Mouse (Mus musculus) layer of hippocampus, postnatal 10 days (tissue): ENCODE measurements at regions not wholly inside any gene's neighbourhood (a gene's known extent, or its start where the extent isn't known, plus 50 kb on each side); places are given as distances from the start of the nearest gene placed in this dataset.

Source experiments
- DNase-seq, 2 experiments: peaks; one replicate each; pipeline ENCODE4 v3.0.0; 2021; ENCODE audit warnings: low spot score in 2 of 2

- no peak for DNase-seq
Measured at GRCm38 (mm10) chr14:99516703-99517102, 218.2 kb downstream of the Klf5 start.

DNA sequence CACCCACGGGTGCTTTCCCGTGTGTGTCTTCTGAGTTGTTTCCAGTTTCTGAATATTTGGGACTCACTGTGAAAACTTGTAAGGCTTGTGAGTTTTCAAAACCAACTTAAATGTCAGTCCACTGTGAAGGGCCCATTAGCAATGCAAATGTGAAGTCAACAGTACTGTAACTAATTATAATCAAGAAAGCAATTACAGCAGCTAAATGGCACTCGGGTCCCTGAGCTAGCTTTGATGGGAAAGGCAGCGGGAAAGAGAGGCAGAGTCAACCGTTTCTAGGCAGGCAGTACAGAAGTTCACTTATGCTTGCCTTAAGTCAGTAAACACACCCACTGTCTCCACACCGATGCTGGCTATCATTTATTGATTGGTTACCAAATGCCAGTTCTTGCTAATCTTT, 221.9 kb downstream of the Klf5 start:
- DNase-seq = no peak

- DNase-seq = no peak
Measured at GRCm38 (mm10) chr14:99521954-99522523, 223.5 kb downstream of the Klf5 start.

GRCm38 (mm10) chr14:99535781-99536180, 237.3 kb downstream of the Klf5 start:
- DNase-seq = no peak

DNA sequence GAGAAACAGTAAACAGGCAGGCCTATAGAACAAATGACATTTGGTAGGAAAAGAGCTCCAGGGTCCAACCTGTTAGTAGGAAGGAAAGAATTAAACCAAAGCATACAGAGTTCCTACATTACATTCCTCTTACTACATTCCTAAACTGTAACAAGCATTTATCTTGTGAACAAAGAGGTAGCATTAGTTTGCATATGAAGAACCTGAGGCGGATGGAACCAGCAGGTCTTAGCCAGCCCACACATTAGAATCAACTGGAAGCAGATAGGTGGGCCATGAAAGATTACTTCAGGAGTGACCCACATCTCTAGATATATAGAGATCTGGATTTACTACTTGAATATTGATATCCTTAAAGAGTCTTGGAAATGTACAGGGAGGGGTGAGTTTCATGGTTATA, 238.8 kb downstream of the Klf5 start:
- DNase-seq = no peak

- no peak for DNase-seq
Measured at GRCm38 (mm10) chr14:99541716-99542115, 243.2 kb downstream of the Klf5 start.

DNA sequence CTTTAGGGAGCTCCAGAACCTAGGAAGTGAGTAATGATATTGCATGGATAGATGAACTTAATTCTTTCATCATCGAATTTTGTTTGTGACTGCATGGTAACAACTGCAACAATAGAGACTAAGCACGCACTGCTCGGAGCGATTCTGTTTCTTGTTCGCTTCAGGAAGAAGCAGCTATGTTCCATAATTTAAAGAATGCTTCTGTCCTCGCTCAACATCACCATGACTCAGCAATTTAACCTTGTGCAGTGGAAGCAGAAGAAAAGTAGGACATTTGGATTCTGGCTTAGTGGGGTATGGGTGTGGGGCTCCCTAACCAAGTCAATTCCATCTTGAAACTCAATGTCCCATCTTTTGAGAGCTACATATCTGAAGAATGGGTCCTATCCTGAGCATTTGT, 249.4 kb downstream of the Klf5 start:
- no peak for DNase-seq

DNA sequence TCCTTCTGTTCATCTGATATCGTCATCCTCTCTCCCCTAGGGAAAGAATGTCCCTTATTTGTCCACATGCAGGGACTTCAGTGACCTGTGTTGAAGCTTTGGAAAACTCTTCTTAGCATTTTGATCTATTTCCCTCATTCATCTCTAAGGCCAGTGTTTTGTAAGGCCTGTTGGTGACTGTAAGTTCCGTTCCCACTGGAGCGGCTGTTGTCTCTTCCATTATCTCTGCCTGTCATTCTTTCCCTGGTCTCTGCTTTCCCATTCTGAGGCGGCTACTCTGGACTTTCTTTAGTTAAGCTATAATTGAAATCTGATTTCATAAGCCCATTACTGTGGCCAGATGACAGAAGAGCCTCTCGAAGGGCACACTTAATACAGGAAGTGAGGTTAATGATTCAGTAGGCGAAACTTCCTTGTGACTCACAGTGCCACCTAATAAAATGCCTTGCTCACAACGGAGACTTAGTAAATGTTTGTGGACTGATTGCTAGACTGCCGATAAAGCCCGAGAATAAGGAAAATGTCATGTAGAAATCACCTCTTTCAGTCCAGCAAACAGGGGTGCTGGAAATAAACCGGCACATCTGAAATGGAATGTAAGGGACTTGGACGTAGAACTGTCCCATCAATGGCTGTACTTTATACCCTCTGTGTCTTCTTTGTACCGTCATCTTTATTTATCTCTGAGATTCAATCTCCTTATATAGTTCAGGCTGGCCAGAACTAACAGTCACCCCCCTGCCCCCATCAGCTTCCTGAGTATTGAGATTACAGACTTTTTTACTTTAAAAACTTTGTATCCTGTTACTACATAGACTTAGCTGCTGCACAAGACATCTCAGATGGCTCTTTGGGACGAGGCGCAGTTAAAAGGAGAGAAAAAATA, 250.1 kb downstream of the Klf5 start:
- DNase-seq = no peak

DNA sequence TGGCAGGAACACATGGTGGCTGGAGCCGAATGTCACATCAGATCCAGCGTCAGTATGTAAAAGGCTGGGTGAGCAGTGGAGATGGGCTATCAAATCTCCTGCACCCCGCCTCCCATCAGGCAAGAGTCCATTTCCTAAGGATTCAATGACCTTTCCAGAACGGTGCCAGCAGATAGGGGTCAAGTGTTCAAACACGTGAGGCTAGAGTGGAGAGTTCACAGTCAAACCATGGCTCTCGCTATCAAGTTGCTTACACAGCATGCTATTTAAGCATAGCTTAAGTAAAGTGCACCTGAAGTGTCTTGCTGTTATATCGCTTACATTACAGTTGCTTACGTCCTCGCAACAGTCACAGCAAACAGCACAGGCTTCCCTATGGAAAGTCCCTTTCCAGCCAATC, 265.5 kb downstream of the Klf5 start:
- DNase-seq = no peak

- no peak for DNase-seq
Measured at GRCm38 (mm10) chr14:99574146-99574545, 275.7 kb downstream of the Klf5 start.

- peak in 1 of 2 experiments; percentile 22 for DNase-seq
Measured at GRCm38 (mm10) chr14:99578665-99579064, 280.2 kb downstream of the Klf5 start.

DNA sequence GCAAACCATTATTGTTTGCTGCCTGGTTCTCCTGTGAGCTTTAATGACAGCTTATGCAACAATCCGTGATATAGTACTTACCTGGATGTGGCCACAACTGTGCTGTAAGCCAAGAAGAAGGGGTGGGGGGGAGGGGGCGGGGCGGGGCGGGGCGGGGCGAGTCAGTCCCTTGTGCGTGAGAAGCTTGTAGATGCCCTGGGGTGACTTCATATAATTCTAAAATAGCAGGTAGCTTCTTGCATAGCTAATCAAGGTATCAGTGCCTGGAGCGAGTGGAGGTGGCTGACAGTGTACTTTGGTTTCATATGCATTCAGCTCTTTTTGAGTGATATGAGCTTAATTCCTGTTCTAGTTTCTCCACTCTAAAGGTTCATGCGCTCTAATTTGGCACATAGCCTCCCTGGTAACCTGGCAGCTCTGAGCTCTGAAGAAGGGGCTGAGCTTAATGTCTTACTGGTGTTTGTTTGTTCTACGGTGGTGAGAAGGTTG, 280.8 kb downstream of the Klf5 start:
- no peak for DNase-seq

DNA sequence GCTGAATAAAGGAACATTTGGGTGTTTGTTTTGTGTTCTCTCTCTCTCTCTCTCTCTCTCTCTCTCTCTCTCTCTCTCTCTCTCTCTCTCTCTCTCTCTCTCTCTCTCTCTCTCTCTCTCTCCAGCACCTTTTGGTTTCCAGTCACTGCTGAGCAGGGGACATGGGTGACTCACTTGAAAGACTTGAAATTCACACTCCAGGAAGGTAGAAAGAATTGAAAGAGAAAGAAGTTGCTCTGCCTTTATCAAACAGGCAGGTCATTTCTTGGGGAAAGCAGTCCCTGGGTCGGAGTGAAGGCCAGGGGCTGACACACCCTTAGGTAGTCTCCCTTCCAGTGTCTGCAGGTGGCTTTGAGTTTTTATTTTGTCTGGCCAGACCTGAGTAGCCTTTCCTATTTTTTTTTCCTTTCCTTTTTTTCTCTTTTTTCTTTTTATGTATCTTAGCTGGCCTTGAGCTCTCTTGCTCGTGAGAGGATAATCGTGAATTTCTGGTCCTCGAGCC, 281.3 kb downstream of the Klf5 start:
- no peak for DNase-seq

GRCm38 (mm10) chr14:99584144-99584543, 285.7 kb downstream of the Klf5 start:
- no peak for DNase-seq

DNA sequence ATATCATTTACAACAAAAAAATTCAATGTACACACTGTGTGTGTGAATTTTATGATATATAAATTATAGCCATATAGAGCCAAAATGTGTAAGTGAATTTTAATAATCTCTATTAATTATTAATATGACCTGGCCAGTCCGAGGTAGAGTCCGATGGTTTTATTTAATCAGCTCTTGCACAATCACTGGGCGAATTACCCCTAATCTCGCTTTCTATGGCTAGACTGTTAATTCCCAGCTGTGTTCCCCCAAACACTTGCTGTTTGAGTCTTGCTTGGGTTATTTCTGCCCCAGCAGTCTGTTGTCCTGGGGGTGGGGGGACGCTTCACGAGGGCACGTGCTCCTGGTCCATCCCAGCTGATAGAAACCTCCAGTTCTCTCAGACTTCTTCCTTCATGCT, 287.5 kb downstream of the Klf5 start:
- DNase-seq = no peak

- no peak for DNase-seq
Measured at GRCm38 (mm10) chr14:99590854-99591470, 292.5 kb downstream of the Klf5 start.

GRCm38 (mm10) chr14:99592922-99593321, 294.4 kb downstream of the Klf5 start:
- DNase-seq = no peak

- no peak for DNase-seq
Measured at GRCm38 (mm10) chr14:99593864-99594263, 295.4 kb downstream of the Klf5 start.

GRCm38 (mm10) chr14:99601900-99602299, 303.4 kb downstream of the Klf5 start:
- DNase-seq = no peak

- no peak for DNase-seq
Measured at GRCm38 (mm10) chr14:99603257-99603656, 304.8 kb downstream of the Klf5 start.

- DNase-seq = no peak
Measured at GRCm38 (mm10) chr14:99605351-99606100, 307.0 kb downstream of the Klf5 start.
